Mouse (Mus musculus) hindbrain, embryonic 13.5 days (tissue): ENCODE measurements around the gene Rhov. TPM values are rescaled to one million over a fixed set of nuclear protein-coding genes. Genes with fewer than 3 reads are reported as not detected.

ENCODE experiments used
- ATAC-seq: fragments of 200-750 bp; cut with Nextera tagmentation; 2 replicates; pipeline ENCODE4 v1.8.0; 2017; ENCODE audit warnings: moderate TSS enrichment; ENCODE audit not compliant: low FRiP score
- H3K27ac ChIP-seq: fragments of 300-500 bp; sonication (generic); 2 replicates; pipeline ENCODE4 v1.5.1; 2015; ENCODE audit warnings: inconsistent platforms, mild to moderate bottlenecking, moderate library complexity
- H3K27me3 ChIP-seq: fragments of 300-500 bp; sonication (generic); 2 replicates; pipeline ENCODE4 v1.6.1; 2015; ENCODE audit warnings: mild to moderate bottlenecking, inconsistent platforms
- H3K36me3 ChIP-seq: fragments of 300-500 bp; sonication (generic); 2 replicates; pipeline ENCODE4 v1.6.1; 2015; ENCODE audit warnings: mild to moderate bottlenecking, inconsistent platforms
- H3K4me1 ChIP-seq: fragments of 300-500 bp; sonication (generic); replicated peaks from 2 replicates; pipeline ENCODE4 v1.6.1; 2015; ENCODE audit warnings: inconsistent platforms
- H3K4me2 ChIP-seq: fragments of 300-500 bp; sonication (generic); 2 replicates; pipeline ENCODE4 v1.6.1; 2015; ENCODE audit warnings: inconsistent platforms, mild to moderate bottlenecking, moderate library complexity
- H3K4me3 ChIP-seq: fragments of 300-500 bp; sonication (generic); 2 replicates; pipeline ENCODE4 v1.5.1; 2015; ENCODE audit warnings: mild to moderate bottlenecking, inconsistent platforms
- H3K9ac ChIP-seq: fragments of 300-500 bp; sonication (generic); 2 replicates; pipeline ENCODE4 v1.6.1; 2015; ENCODE audit warnings: mild to moderate bottlenecking, inconsistent platforms
- H3K9me3 ChIP-seq: fragments of 300-500 bp; sonication (generic); 2 replicates; pipeline ENCODE4 v1.6.1; 2016; ENCODE audit warnings: inconsistent platforms
- WGBS: fragments of 180-500 bp; shearing (Covaris S2); methylation state at CpG from one replicate; pipeline ENCODE4 v1.1.7; 2015; 5-methylcytosine and 5-hydroxymethylcytosine counted together
- polyA plus RNA-seq: library from polyadenylated mRNA; unstranded; fragments of >200 nt; fragmentation: Nextera tagmentation; extraction: Ambion mirVana; gene quantifications from 2 replicates; pipeline ENCODE4 v1.2.1, GENCODE M21; 2015

The Rhov gene
- polyA plus RNA-seq, 1 experiment from 2014 or later = 21.2 TPM

DNA sequence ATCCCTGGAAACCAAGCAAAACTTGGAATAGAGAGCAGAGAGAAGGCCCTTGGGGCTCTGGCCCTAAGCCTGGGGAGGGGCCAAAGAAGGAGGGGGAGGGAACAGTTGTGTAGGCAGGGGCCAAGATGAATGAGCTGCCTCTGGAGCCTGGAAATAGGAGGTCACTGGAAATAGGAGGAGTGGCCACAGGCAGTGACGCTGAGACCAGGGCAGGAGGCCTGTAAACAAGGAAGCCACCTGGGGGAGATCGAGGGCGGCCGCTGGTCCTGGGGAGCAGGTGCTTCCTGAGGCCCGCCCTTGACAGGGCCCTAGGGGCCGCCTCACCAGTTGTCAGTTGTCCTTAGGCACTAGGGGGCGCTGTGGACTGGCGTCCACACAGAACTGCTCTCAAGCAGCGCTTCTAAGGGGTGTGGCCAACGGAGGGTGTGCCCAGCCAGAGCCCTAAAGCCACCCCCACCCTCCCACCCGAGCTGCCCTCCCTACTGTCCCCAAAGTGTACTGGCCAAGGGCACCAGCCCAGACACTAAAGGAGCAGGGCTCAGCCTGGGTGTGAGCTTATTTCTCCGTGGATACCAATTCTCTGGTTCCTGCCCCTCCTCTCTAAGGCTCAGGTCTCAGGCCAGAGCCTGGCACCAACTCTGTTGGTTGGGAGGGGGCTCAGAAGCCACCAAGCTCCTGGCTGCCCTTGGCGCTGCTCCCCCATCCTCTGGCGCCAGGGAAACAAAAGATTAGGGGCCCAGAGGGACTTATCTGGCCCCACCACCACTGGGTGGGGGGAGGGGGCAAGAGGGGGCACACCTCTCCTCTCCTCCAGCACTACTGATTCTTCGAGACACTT lies 29.1 kb upstream of the Rhov start:
- H3K9ac ChIP-seq = 0 out of 2 replicates have a peak overlapping the region, but pooled peaks have one; percentile 13
- peak; percentile 76 for ATAC-seq

DNA sequence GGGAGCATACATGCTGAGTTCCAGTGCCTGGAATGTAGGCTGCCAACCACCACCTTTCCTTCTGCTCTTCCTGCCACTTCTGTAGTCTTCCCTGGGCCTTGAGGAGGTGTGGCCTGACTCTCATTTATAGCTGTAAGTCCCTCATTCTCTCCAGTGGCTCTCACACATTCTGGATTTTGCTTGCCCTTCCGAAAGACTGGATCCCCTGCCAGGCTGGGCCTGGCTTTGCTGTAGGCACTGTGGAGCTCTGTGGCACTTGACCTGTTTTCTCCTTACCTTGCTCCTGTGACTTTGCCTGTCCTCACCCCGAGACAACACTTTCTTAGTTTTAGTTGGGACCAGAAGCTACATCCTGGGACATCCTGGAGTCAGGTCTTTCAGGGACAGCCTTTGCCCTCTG lies 27.8 kb upstream of the Rhov start:
- Histone ChIP-seq H3K36me3 (peaks cover 64% of the 10 kb centered on the region), H3K9ac (peak overlapping the region; percentile 6; the same call in 1 of the 2 replicates), H3K9me3 (no peaks in the 10 kb centered on the region), H3K27ac (no peak overlapping the region), H3K27me3 (0 out of 2 replicates have a peak, but pooled peaks cover 3% of the 10 kb centered on the region), H3K4me3 (no peak overlapping the region), H3K4me2 (no peak overlapping the region), H3K4me1 (peaks cover 25% of the 10 kb centered on the region)
- no peak for ATAC-seq
- WGBS = 96% methylated on average over 2 of the region's 2 CpGs

More for the DNA sequence above, 29.1 kb upstream of the Rhov start:
- Histone ChIP-seq H3K27ac (peak overlapping the region; percentile 72), H3K9me3 (no peaks in the 10 kb centered on the region), H3K4me3 (no peak overlapping the region), H3K27me3 (0 out of 2 replicates have a peak, but pooled peaks cover 3% of the 10 kb centered on the region), H3K36me3 (peaks cover 51% of the 10 kb centered on the region), H3K4me1 (peaks cover 34% of the 10 kb centered on the region), H3K4me2 (peak overlapping the region; percentile 32)
- WGBS = 6% methylated on average over 15 of the region's 15 CpGs

DNA sequence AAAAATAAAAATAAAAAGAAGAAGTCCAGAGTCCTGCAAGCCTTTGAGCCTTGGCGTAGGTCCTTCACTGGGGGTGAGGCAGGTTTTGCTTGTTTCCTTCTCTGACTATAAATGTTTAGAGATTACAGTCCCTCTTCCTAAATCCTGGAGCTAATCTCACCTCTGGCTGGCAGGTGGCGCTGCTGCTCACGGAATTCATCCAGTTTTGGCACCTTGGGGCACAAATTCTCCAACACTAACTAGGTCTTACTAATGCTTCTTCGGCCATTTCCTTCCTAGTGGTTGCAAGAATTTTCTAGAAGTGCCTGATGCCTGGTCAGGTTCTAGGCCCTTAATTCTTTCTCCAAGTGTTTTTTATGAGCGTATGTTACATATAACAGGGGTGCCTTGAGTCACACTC lies 27.3 kb upstream of the Rhov start:
- Histone ChIP-seq H3K27me3 (0 out of 2 replicates have a peak, but pooled peaks cover 3% of the 10 kb centered on the region), H3K9ac (no peak overlapping the region), H3K4me3 (no peak overlapping the region), H3K27ac (no peak overlapping the region), H3K4me1 (peaks cover 25% of the 10 kb centered on the region), H3K9me3 (no peaks in the 10 kb centered on the region), H3K36me3 (peaks cover 70% of the 10 kb centered on the region), H3K4me2 (no peak overlapping the region)
- ATAC-seq = no peak
- WGBS = 51% methylated on average over 5 of the region's 5 CpGs

DNA sequence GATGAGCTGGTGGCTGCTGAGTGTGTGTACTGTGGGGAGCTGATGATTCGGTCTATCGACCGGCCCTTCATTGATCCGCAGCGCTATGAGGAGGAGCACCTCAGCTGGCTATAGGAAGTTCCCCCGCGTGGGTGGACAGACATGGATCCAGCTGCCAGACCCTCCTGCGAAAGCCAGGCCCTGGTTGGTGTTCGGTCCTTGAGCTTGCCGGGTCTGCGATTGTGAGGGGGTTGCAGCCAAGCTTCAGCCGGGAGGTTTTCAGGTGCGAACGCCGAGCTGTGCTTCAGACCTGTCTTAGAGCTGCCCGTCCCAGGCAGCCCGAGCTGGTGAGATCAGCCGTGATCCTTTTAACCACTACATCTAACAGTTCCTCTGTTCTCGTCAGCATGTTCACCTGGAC lies 26.4 kb upstream of the Rhov start:
- no peaks in the 10 kb centered on the region for H3K27me3 ChIP-seq
- peaks cover 78% of the 10 kb centered on the region for H3K36me3 ChIP-seq
- no peaks in the 10 kb centered on the region for H3K9me3 ChIP-seq
- H3K9ac ChIP-seq = no peak overlapping the region
- peaks cover 25% of the 10 kb centered on the region for H3K4me1 ChIP-seq
- no peak overlapping the region for H3K27ac ChIP-seq
- H3K4me2 ChIP-seq = no peak overlapping the region
- WGBS = 95% methylated on average over 19 of the region's 19 CpGs
- H3K4me3 ChIP-seq = no peak overlapping the region
- ATAC-seq = no peak

DNA sequence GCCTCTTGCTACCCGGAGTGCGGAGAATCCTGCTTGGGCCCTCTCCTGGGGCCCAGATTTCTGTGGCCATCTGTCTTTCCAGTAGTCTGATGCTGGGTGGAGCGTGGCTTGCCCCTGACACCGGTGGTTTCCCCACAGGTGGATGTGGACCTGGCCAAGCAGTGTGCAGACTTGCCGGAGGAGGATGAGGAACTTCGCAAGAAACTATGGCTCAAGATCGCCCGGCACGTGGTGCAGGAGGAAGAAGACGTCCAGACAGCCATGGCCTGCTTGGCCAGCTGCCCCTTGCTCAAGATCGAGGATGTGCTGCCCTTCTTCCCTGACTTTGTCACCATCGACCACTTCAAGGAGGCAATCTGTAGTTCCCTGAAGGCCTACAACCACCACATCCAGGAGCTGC lies 25.7 kb upstream of the Rhov start:
- no peak overlapping the region for H3K9ac ChIP-seq
- peaks cover 21% of the 10 kb centered on the region for H3K4me1 ChIP-seq
- no peaks in the 10 kb centered on the region for H3K9me3 ChIP-seq
- H3K4me2 ChIP-seq = no peak overlapping the region
- H3K27me3 ChIP-seq = no peaks in the 10 kb centered on the region
- H3K4me3 ChIP-seq = no peak overlapping the region
- H3K36me3 ChIP-seq = peaks cover 84% of the 10 kb centered on the region
- 93% methylated on average over 12 of the region's 12 CpGs for WGBS
- no peak for ATAC-seq
- H3K27ac ChIP-seq = no peak overlapping the region

DNA sequence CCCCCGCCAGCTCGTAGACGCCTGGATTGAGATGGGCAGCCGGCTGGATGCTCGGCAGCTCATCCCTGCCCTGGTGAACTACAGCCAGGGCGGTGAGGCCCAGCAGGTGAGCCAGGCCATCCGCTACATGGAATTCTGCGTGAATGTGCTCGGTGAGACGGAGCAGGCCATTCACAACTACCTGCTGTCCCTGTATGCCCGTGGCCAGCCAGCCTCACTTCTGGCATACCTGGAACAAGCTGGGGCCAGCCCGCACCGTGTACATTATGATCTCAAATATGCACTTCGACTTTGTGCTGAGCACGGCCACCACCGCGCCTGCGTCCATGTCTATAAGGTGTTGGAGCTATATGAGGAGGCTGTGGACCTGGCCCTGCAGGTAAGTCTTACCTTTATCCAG lies 23.3 kb upstream of the Rhov start:
- ATAC-seq = no peak
- Histone ChIP-seq H3K4me3 (no peak overlapping the region), H3K27ac (no peak overlapping the region), H3K36me3 (peaks cover 87% of the 10 kb centered on the region), H3K4me2 (no peak overlapping the region), H3K4me1 (peaks cover 15% of the 10 kb centered on the region), H3K9me3 (no peaks in the 10 kb centered on the region), H3K27me3 (no peaks in the 10 kb centered on the region), H3K9ac (no peak overlapping the region)
- 94% methylated on average over 18 of the region's 18 CpGs for WGBS

DNA sequence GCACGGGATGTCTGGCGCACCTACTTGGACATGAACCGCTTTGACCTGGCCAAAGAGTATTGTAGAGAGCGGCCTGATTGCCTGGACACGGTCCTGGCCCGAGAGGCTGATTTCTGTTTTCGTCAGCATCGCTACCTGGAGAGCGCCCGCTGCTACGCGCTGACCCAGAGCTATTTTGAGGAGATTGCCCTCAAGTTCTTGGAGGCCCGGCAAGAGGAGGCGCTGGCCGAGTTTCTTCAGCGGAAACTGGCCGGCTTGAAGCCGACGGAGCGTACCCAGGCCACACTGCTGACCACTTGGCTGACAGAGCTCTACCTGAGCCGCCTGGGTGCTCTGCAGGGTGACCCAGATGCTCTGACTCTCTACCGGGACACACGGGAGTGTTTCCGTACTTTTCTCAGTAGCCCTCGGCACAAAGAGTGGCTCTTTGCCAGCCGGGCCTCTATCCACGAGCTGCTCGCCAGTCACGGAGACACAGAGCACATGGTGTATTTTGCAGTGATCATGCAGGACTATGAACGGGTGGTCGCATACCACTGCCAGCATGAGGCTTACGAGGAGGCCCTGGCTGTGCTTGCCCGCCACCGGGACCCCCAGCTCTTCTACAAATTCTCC lies 22.8 kb upstream of the Rhov start:
- 95% methylated on average over 34 of the region's 34 CpGs for WGBS
- Histone ChIP-seq H3K27ac (no peak overlapping the region), H3K9ac (no peak overlapping the region; the same call in 1 of the 2 replicates), H3K4me1 (peaks cover 20% of the 10 kb centered on the region), H3K4me2 (no peak overlapping the region), H3K4me3 (no peak overlapping the region), H3K9me3 (no peaks in the 10 kb centered on the region), H3K27me3 (no peaks in the 10 kb centered on the region), H3K36me3 (peaks cover 83% of the 10 kb centered on the region)
- no peak for ATAC-seq

DNA sequence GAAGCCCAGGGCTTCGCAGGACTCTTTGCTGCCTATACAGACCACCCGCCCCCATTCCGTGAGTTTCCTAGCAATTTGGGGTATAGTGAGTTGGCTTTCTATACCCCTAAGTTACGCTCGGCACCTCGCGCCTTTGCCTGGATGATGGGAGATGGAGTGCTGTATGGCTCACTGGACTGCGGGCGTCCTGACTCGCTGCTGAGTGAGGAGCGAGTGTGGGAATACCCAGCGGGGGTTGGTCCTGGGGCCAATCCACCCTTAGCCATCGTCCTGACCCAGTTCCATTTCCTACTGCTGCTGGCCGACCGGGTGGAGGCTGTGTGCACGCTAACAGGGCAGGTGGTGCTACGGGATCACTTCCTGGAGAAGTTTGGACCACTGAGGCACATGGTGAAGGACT lies 22.2 kb upstream of the Rhov start:
- WGBS = 94% methylated on average over 17 of the region's 17 CpGs
- no peaks in the 10 kb centered on the region for H3K9me3 ChIP-seq
- peaks cover 77% of the 10 kb centered on the region for H3K36me3 ChIP-seq

DNA sequence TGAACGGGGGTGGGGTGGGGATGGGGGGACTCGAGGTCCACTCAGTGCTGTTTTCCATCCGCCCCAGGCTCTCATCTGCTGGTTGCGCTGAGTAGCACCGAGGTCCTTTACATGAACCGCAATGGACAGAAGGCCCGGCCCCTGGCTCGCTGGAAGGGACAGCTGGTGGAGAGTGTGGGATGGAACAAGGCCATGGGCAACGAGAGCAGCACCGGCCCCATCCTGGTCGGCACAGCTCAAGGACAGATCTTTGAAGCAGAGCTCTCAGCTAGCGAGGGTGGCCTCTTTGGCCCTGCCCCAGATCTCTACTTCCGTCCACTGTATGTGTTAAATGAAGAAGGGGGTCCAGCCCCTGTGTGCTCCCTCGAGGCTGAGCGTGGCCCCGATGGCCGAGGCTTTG lies 21.8 kb upstream of the Rhov start:
- 95% methylated on average over 17 of the region's 17 CpGs for WGBS
- peaks cover 72% of the 10 kb centered on the region for H3K36me3 ChIP-seq
- peaks cover 20% of the 10 kb centered on the region for H3K4me1 ChIP-seq

More for the DNA sequence above, 22.2 kb upstream of the Rhov start:
- Histone ChIP-seq H3K4me2 (no peak overlapping the region), H3K27ac (no peak overlapping the region), H3K9ac (no peak overlapping the region), H3K27me3 (no peaks in the 10 kb centered on the region), H3K4me3 (no peak overlapping the region), H3K4me1 (peaks cover 20% of the 10 kb centered on the region)
- ATAC-seq = no peak

DNA sequence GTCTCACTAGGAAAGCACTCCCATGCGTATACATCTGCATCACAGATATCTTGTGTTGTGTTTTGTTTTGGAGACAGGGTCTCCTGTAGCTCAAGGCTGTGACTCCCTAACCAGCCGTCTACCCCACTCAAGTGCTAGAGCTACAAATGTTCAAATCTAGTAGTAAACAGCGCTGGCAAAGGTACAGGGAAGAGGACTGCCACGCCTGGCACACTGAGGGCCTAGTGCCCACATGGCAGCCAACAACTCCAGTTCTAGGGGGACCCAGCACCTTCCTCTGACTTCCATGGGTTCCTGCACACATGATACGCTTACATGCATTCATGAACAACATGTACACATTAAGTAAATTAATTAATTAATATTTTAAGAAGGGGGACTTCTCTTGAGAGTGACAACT lies 21.2 kb upstream of the Rhov start:
- 92% methylated on average over 5 of the region's 5 CpGs for WGBS
- H3K27ac ChIP-seq = no peak overlapping the region

More for the DNA sequence above, 21.8 kb upstream of the Rhov start:
- no peak overlapping the region for H3K4me2 ChIP-seq
- no peaks in the 10 kb centered on the region for H3K27me3 ChIP-seq
- no peak overlapping the region for H3K4me3 ChIP-seq
- no peak for ATAC-seq
- no peak overlapping the region for H3K9ac ChIP-seq
- no peak overlapping the region for H3K27ac ChIP-seq
- H3K9me3 ChIP-seq = no peaks in the 10 kb centered on the region

DNA sequence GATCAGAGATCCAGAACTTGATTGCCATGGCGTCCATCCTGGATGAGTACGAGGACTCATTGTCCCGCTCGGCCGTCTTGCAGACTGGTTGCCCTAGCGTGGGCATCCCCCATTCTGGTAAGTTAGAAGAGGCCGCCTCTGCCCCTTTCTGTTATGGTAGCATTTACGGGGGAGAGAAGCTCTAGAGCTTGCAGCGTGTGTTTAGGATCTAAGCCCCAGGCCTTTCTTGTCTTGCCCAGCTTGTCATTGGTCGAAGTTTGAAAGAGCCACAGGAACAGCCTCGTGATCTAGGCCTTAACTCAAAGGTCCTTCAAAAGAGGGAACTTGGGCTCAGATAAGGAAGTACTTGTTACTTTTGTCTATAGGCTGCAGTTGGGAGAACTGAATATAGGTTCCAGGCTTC lies 17.9 kb upstream of the Rhov start:
- WGBS = 3% methylated on average over 11 of the region's 11 CpGs
- H3K9me3 ChIP-seq = no peaks in the 10 kb centered on the region

More for the DNA sequence above, 21.2 kb upstream of the Rhov start:
- H3K27me3 ChIP-seq = no peaks in the 10 kb centered on the region
- H3K36me3 ChIP-seq = peaks cover 67% of the 10 kb centered on the region
- no peaks in the 10 kb centered on the region for H3K9me3 ChIP-seq
- no peak for ATAC-seq
- H3K9ac ChIP-seq = no peak overlapping the region
- no peak overlapping the region for H3K4me3 ChIP-seq
- peaks cover 20% of the 10 kb centered on the region for H3K4me1 ChIP-seq
- no peak overlapping the region for H3K4me2 ChIP-seq

DNA sequence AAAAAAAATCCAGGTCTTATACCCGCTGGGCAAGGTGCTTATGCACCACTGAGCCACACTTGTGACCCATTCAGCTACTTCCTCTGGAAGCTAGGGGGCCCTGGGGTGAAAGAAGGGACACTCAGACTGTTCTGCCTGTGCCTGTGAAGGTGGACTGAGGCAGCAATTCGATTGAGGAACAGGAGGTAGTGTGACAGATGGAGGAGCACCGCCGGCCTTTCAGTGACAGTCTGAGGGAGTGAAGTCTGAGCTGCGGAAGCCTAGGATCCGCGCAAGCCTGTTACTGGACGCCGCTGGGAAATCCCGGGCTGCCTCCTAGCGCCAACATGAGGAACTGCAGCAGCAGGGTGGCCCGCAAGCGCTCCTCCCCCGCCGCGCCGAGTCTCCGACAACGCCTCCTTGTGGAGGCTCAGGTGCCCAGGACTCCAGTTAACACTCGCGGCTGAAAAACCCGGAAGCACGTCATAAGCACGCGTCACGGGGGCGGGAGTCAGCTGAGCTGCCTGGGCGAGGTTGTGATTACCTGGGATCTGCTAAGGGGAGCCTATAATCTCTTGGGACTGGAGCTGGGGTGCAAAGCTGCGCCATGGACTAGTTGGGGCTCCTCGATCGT lies 17.3 kb upstream of the Rhov start, which contains the start of gene Vps18:
TSS of gene Vps18 (plus strand) at position 471 of the 613 bp plus-strand sequence.
- Histone ChIP-seq H3K27me3 (no peaks in the 10 kb centered on the region), H3K9me3 (no peaks in the 10 kb centered on the region), H3K4me3 (peak within 1 kb of the TSS; percentile 77), H3K4me2 (peak within 1 kb of the TSS; percentile 95), H3K36me3 (peaks cover 33% of the 10 kb centered on the region), H3K4me1 (peaks cover 20% of the 10 kb centered on the region), H3K9ac (peak within 1 kb of the TSS; percentile 86), H3K27ac (peak within 1 kb of the TSS; percentile 65)
- ATAC-seq = peak; percentile 96
- WGBS = under 1% methylated on average over 31 of the region's 31 CpGs

More for the DNA sequence above, 17.9 kb upstream of the Rhov start:
- ATAC-seq = peak; percentile 18
- peaks cover 40% of the 10 kb centered on the region for H3K36me3 ChIP-seq
- no peak overlapping the region for H3K27ac ChIP-seq
- H3K4me2 ChIP-seq = peak overlapping the region; percentile 95
- no peaks in the 10 kb centered on the region for H3K27me3 ChIP-seq
- H3K4me1 ChIP-seq = peaks cover 20% of the 10 kb centered on the region
- H3K4me3 ChIP-seq = peak overlapping the region; percentile 77
- H3K9ac ChIP-seq = peak overlapping the region; percentile 86
